Mouse (Mus musculus): ENCODE results near the gene Glrp1.

Glrp1 gene

GRCm38 (mm10) chr1:88509789-88510188 lies at the start of gene Glrp1:
Glrp1 (minus strand) TSS chr1:88510066.
- DNase-seq (ENCODE audit: low spot score): no peak

- no peak for DNase-seq (ENCODE audit: low spot score)
Observed at GRCm38 (mm10) chr1:88559258-88559657, 49.4 kb upstream of the Glrp1 start.

DNA sequence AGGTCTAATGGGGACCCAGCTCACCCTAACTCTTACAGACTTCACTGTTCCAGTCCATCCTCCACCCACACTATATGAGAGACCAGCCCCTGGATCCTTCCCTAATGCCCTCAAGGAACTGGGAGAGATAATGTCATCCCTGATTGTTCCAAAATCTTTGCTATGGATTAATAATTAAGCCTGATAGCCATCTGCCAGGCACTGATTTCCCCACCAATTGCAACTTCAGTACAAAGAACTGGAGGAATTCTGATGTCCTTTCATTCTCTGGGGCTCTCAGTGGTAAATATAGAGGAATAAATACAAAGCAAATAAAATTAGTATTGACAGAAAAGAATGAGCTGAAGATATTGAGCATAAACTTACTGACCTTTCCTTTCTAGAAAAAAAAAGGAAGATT lies 48.9 kb upstream of the Glrp1 start:
- DNase-seq (ENCODE audit: low spot score): no peak

DNA sequence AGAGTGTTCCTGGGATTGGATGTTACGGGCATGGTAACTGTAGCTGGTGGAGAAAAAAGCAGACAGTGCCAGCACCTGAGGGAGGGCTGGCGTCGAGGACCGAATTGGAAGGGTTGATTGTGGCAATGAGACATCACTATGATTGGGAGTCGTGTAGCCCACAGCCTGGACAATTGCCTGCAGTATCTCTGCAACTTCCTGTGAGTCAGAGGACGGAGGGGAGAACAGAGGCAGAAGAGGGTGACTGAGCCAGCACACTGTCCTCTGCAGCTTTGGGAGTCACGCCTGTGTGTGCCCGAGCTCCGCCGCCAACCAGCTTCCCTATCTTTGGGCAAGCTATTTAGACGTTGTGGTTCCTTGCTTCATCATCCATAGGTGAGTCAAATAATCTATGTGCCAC lies 46.5 kb upstream of the Glrp1 start:
- no peak for DNase-seq (ENCODE audit: low spot score)

GRCm38 (mm10) chr1:88553500-88554187 lies 43.8 kb upstream of the Glrp1 start:
- peak; percentile 26 for DNase-seq (ENCODE audit: low spot score)

DNA sequence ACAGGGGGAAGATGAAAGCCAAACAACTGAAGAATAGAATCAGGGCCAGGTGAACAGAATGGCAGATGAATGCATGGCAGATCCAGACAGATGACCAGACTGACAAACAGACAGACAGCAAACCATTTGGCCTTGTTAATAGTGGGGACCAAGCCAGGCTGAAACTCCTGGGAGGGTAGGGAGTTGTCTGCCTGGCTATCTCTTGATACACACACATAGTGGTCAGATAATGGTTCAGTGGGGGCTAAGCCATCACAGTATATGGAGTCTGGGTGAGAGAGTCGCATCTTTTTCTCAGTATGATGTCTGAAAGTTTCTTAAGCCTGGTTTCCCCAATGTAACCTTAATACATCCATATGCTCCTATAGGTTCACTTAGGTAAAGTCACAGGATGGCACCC lies 39.4 kb upstream of the Glrp1 start:
- no peak for DNase-seq (ENCODE audit: low spot score)

- no peak for DNase-seq (ENCODE audit: low spot score)
Observed at GRCm38 (mm10) chr1:88547172-88547571, 37.3 kb upstream of the Glrp1 start.

- DNase-seq (ENCODE audit: low spot score): no peak
Observed at GRCm38 (mm10) chr1:88543608-88544007, 33.7 kb upstream of the Glrp1 start.

- no peak for DNase-seq (ENCODE audit: low spot score)
Observed at GRCm38 (mm10) chr1:88539823-88540222, 30.0 kb upstream of the Glrp1 start.

DNA sequence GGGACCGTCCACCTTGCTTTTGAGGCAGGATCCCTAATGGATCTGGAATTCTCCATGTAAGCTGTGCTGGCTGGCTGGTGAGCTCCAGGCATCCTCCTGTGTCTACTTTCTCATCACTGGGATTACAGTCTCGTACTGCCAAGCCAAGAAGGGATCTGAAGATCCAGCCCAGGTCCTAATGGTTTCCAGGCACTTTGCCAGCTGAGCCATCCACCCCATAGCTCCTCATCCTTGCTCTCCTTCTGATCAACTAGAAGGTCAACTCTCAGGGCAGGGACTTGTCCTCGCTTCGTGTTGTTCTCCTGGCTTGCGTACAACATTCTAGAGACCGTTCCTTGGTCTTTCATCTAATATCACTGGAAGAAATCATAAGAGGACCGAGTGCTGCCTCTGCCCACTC lies 29.4 kb upstream of the Glrp1 start:
- DNase-seq (ENCODE audit: low spot score): no peak

DNA sequence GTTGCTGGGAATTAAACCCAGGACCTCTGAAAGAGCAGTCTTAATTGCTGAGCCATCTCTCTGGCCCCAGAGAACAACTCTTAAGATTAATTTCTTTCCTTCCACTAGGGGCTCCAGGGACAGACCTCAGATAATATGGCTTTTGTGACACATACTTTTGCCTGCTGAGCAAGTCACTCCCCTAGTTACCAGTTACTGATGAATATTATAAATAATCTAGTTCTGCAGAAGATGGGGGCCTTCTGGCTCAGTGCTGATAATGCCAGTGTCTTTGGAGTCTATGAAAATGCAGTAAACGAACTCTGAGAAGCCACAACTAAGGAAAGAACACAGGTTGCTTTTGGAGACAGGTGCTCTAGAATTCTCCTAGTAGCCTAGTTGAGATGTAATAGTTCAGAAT lies 26.4 kb upstream of the Glrp1 start:
- peak; percentile 26 for DNase-seq (ENCODE audit: low spot score)

- no peak for DNase-seq (ENCODE audit: low spot score)
Observed at GRCm38 (mm10) chr1:88534091-88534490, 24.2 kb upstream of the Glrp1 start.

DNA sequence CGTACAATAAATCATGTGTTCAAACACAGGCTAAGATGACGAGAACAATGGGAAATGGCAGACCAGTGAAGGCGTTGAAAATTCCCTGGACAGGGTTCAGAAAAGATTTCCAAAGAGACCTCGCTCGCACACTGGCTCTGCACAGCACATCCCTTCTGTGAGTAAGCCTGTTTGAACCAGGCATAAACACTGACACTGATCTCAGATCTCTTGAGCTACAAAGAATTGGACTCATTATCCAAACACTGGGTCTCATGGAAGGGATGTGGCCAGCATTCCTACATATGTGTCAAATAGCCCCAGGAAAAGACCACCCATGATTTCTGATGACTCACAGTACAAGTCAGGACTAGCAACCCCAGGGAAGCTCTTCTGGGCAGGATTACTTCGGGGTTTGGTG lies 16.3 kb upstream of the Glrp1 start:
- no peak for DNase-seq (ENCODE audit: low spot score)

DNA sequence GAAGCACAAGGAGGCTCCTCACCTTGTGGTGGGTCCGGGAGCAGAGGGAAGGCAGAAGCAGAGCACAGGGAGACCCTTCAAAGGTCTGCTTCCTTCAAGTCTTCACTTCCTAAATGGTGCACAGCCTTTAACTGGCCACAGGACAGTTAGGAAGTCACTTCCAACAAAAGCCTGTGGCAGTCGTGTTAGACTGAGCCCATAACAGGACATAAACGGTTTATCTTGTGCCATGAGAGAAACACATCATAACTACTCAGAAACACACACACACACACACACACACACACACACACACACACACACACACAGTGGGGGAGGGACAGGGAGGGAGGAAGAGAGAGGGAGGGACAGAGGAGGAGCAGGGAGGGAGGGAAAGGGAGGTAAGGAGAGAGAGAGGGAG lies 15.8 kb upstream of the Glrp1 start:
- no peak for DNase-seq (ENCODE audit: low spot score)

DNA sequence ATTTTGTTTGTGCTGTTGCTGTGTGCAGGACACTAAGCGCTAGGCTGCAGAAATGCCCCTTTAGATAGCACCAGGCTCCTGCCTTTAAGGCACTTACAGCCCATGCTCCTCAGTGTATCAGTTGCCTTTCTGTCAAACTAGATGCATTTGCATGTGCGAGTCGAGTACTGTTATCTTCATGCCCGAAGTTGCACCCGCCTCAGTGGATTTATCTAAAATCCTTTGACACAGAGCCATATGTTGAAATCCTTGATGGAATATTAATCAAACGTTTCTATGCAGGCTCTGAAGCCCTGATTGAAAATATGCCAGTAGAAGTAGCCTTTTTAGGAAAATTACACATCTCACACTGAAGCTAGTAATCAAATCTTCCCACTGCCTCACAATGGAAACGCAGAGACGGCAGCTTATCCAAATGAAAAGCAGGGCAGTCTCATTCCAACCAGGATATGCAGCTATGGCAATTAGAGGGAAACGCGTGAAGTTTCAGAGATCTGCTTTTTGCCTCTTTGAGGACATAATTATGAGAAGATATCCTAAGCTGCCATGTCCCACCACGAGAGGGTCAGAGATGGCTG lies 11.4 kb upstream of the Glrp1 start:
- DNase-seq (ENCODE audit: low spot score): no peak

GRCm38 (mm10) chr1:88513613-88514012 lies 3.7 kb upstream of the Glrp1 start:
- no peak for DNase-seq (ENCODE audit: low spot score)

GRCm38 (mm10) chr1:88507886-88508285 lies 2.0 kb downstream of the Glrp1 start:
- DNase-seq (ENCODE audit: low spot score): no peak

DNA sequence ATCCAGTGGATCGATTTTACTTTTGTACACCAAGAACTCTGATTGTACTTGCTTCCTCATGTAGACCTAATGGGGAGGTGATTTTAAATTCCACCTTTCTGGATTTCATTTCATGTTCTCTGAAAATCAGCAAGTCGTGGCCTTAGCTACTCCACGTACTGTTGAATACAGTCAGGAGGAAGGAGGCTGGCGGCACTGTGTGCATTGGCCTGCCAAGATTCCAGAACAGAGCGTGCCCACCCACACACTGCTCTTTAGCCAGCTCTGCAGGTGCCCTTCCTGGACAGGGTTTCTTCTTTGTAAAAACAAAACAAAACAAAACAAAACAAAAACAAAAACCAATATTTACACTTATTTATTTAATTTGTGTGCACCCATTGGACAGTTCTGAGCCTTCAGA lies 2.7 kb downstream of the Glrp1 start:
- no peak for DNase-seq (ENCODE audit: low spot score)

GRCm38 (mm10) chr1:88506412-88506811 lies 3.5 kb downstream of the Glrp1 start:
- no peak for DNase-seq (ENCODE audit: low spot score)

DNA sequence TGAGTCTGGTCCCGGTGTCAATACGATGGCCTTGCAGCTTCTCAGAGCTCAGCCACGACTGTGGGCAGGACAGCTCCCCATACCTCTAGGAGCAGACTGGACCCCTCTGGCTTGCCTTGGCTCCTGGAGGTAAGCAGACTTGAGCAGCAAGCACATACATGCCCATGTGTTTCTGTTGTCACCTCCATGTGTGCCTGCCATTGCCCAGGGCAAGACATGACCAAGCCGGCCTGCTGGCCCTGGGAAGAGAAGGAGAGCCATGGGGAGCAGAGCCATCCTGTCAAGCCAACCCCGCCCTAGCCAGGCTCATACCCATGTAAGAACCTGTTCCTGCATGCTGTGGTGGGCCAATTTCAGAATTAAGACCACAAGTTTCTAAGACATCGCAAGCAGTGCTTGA lies 4.2 kb downstream of the Glrp1 start:
- no peak for DNase-seq (ENCODE audit: low spot score)

DNA sequence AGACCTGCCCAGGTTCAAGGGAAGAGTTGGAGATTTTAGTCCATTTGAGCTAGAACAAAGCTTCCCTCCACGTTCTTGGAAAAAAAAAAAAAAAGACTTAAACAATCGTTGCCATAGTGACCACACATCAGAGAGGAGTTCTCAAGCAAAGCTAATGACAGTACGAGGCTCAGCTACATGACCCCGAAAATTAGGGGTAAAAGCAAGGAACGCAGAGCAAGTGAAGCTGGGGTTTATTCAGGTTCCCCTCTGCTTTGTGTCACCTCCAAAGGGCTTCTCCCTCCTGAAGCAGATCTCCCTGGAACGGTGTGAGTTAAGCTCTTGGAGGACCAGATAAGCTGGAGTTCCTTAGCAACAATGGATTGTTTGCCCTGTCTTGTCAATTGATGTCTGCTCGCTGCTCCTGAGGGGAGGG lies 5.3 kb downstream of the Glrp1 start:
- no peak for DNase-seq (ENCODE audit: low spot score)

- no peak for DNase-seq (ENCODE audit: low spot score)
Observed at GRCm38 (mm10) chr1:88502822-88503221, 7.0 kb downstream of the Glrp1 start.

GRCm38 (mm10) chr1:88499230-88499737 lies 10.6 kb downstream of the Glrp1 start:
- DNase-seq (ENCODE audit: low spot score): no peak

DNA sequence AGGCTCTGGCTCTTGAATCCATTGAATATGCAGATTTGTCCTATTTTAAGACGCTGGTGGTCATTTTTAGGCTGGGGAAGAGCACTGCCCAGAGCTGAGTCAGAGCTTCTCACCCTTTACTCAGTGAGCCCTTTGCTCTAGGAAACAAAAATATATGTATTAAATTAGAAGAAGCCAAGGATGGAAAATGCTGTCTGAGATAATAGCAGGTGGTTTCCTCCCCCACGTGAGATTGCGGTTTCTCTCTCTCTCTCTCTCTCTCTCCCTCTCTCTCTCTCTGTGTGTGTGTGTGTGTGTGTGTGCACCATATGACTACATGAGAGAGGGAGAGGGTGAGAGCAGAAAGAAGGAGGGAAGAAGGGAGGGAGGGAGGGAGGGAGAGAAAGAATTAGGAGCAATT lies 12.5 kb downstream of the Glrp1 start:
- DNase-seq (ENCODE audit: low spot score): no peak

All from c-Kit-positive CD71-positive TER-119-positive erythroid progenitor cells, embryonic 14.5 days (primary cell).